Mouse (Mus musculus): ENCODE measurements around the gene Smg6.

The Smg6 gene

GRCm38 (mm10) chr11:75108909-75109308 lies 183.3 kb downstream of the Smg6 start:
- DNase-seq (ENCODE audit: low spot score in 2 of 2): no peak

- DNase-seq (ENCODE audit: low spot score in 2 of 2): no peak
Measured at GRCm38 (mm10) chr11:75116379-75116778, 190.8 kb downstream of the Smg6 start.

- DNase-seq (ENCODE audit: low spot score in 2 of 2): no peak
Measured at GRCm38 (mm10) chr11:75118141-75118540, 192.5 kb downstream of the Smg6 start.

GRCm38 (mm10) chr11:75119298-75119697 lies 193.7 kb downstream of the Smg6 start:
- DNase-seq (ENCODE audit: low spot score in 2 of 2): no peak

- DNase-seq (ENCODE audit: low spot score in 2 of 2): no peak
Measured at GRCm38 (mm10) chr11:75119841-75120240, 194.2 kb downstream of the Smg6 start.

GRCm38 (mm10) chr11:75121348-75121747 lies 195.7 kb downstream of the Smg6 start:
- DNase-seq (ENCODE audit: low spot score in 2 of 2): no peak

GRCm38 (mm10) chr11:75124406-75124805 lies 198.8 kb downstream of the Smg6 start:
- DNase-seq (ENCODE audit: low spot score in 2 of 2): no peak

GRCm38 (mm10) chr11:75126384-75126783 lies 200.8 kb downstream of the Smg6 start:
- DNase-seq (ENCODE audit: low spot score in 2 of 2): no peak

- no peak for DNase-seq (ENCODE audit: low spot score in 2 of 2)
Measured at GRCm38 (mm10) chr11:75129481-75129880, 203.9 kb downstream of the Smg6 start.

GRCm38 (mm10) chr11:75131300-75131699 lies 205.7 kb downstream of the Smg6 start:
- DNase-seq (ENCODE audit: low spot score in 2 of 2): no peak

GRCm38 (mm10) chr11:75132278-75132677 lies 206.7 kb downstream of the Smg6 start:
- DNase-seq (ENCODE audit: low spot score in 2 of 2): no peak

GRCm38 (mm10) chr11:75133391-75133790 lies 207.8 kb downstream of the Smg6 start:
- no peak for DNase-seq (ENCODE audit: low spot score in 2 of 2)

GRCm38 (mm10) chr11:75133951-75134350 lies 208.3 kb downstream of the Smg6 start:
- no peak for DNase-seq (ENCODE audit: low spot score in 2 of 2)

- DNase-seq (ENCODE audit: low spot score in 2 of 2): no peak
Measured at GRCm38 (mm10) chr11:75134485-75135068, 209.0 kb downstream of the Smg6 start.

- DNase-seq (ENCODE audit: low spot score in 2 of 2): no peak
Measured at GRCm38 (mm10) chr11:75135358-75135757, 209.7 kb downstream of the Smg6 start.

- DNase-seq (ENCODE audit: low spot score in 2 of 2): peak in 1 of 2 experiments; percentile 8
Measured at GRCm38 (mm10) chr11:75136666-75137398, 211.2 kb downstream of the Smg6 start.

- no peak for DNase-seq (ENCODE audit: low spot score in 2 of 2)
Measured at GRCm38 (mm10) chr11:75139122-75139963, 213.7 kb downstream of the Smg6 start.

GRCm38 (mm10) chr11:75140431-75140830 lies 214.8 kb downstream of the Smg6 start:
- no peak for DNase-seq (ENCODE audit: low spot score in 2 of 2)

- no peak for DNase-seq (ENCODE audit: low spot score in 2 of 2)
Measured at GRCm38 (mm10) chr11:75141038-75141437, 215.4 kb downstream of the Smg6 start.

- DNase-seq (ENCODE audit: low spot score in 2 of 2): no peak
Measured at GRCm38 (mm10) chr11:75141913-75142312, 216.3 kb downstream of the Smg6 start.

GRCm38 (mm10) chr11:75142749-75143148 lies 217.1 kb downstream of the Smg6 start:
- DNase-seq (ENCODE audit: low spot score in 2 of 2): no peak

- DNase-seq (ENCODE audit: low spot score in 2 of 2): no peak
Measured at GRCm38 (mm10) chr11:75145841-75146240, 220.2 kb downstream of the Smg6 start.

Data from spleen, postnatal 14 days (tissue).